Mouse (Mus musculus): Measurements from ENCODE around the gene Btbd17.

The Btbd17 gene

DNA sequence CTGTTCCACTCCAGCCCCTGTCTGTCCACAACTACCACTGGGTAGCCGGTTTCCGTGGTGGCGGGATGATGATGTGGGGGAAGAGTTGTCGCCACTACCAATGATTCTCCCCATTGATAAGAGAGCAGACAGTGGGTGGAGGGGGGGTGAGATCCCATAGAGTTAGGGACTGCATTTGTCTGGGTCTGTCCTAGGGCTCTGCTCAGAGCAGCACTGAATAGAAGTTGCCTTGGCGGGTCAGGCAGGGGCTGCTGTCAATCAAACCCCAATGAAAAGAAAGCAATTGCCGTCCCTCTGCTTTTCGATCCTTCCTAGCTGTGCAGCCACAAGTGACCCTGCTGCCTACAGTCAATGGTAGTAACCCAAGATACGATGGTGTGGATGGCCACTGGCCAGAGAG, 8.2 kb upstream of the Btbd17 start:
- no peak for DNase-seq (ENCODE audit: low spot score in 2 of 2)

- no peak for DNase-seq (ENCODE audit: low spot score in 2 of 2)
Measured at GRCm38 (mm10) chr11:114802540-114803267, 7.0 kb upstream of the Btbd17 start.

GRCm38 (mm10) chr11:114801906-114802305, 6.2 kb upstream of the Btbd17 start:
- no peak for DNase-seq (ENCODE audit: low spot score in 2 of 2)

DNA sequence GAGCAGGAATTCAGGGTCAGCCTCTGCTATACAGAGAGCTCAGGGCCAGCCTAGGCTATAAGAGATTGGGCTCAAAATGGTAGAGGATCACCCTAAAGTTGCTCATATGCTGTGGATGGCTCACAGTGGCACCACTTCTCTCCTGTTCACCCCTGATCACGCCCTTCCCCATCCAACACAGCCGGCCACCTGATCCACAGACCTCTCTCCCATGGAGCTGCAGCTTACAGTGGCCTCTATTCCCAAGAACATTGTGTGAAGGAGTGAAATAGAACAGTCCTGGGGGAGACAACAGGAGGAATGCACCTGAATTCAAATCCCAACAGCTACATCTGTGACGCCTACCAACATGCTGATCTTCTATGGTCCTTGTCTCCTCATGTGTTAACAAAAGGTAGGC, 2.9 kb upstream of the Btbd17 start, which contains the start of gene Gpr142:
Gene Gpr142, plus strand, starts transcription at position 301 of the 400 bp plus-strand sequence.
- no peak for DNase-seq (ENCODE audit: low spot score in 2 of 2)

GRCm38 (mm10) chr11:114797981-114798380, 2.2 kb upstream of the Btbd17 start:
- DNase-seq (ENCODE audit: low spot score in 2 of 2) = no peak

- no peak for DNase-seq (ENCODE audit: low spot score in 2 of 2)
Measured at GRCm38 (mm10) chr11:114797176-114797575, 1.4 kb upstream of the Btbd17 start.

DNA sequence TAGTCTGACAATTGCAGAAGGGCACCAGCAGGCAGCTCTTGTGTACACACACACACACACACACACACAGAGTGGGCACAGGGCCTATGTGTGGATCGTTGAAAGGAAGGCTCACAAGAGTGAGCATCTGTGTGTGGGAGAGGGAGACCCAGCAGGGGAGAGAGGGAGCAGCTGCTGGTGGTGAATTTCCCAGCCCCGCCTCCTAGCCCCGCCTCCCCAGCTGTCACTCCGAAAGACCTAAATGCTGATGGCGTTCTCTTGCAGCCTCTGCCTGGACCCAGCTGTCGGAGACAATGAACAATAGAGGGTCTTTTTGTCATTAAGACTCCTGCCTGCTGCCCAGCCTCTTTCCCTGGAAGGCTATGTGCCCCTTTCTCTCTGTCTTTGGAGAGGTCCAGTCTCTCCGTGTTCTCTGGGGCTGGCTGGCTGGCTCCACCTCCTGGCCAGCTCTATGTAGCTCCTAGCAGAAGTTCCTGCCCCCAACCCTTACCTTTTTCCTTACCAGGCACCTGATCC, 456 bp downstream of the Btbd17 start:
- DNase-seq (ENCODE audit: low spot score in 2 of 2) = peak in 1 of 2 experiments; percentile 31

DNA sequence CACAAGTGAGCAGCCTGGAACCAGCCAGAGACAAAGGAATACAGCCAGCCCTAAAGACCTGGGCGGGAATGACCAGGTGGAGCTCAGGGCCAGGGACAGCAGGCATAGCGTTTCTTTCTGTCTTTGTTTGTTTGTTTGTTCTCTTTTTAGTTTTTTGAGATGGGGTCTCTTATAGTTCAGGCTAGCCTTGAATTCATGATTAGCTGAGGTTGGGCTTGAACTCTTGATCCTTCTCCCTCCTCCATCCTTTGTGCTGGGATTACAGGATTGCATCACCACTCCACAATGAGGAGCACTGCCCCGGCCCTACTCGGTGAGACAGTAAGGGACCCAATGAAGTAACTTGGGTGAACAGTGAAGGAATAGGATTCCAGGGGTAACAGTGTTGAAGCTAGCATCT, 1.1 kb downstream of the Btbd17 start:
- DNase-seq (ENCODE audit: low spot score in 2 of 2) = no peak

GRCm38 (mm10) chr11:114793868-114794545, 1.7 kb downstream of the Btbd17 start:
- DNase-seq (ENCODE audit: low spot score in 2 of 2) = no peak

GRCm38 (mm10) chr11:114792931-114793494, 2.7 kb downstream of the Btbd17 start:
- DNase-seq (ENCODE audit: low spot score in 2 of 2) = no peak

GRCm38 (mm10) chr11:114791891-114792411, 3.8 kb downstream of the Btbd17 start:
- DNase-seq (ENCODE audit: low spot score in 2 of 2) = no peak

DNA sequence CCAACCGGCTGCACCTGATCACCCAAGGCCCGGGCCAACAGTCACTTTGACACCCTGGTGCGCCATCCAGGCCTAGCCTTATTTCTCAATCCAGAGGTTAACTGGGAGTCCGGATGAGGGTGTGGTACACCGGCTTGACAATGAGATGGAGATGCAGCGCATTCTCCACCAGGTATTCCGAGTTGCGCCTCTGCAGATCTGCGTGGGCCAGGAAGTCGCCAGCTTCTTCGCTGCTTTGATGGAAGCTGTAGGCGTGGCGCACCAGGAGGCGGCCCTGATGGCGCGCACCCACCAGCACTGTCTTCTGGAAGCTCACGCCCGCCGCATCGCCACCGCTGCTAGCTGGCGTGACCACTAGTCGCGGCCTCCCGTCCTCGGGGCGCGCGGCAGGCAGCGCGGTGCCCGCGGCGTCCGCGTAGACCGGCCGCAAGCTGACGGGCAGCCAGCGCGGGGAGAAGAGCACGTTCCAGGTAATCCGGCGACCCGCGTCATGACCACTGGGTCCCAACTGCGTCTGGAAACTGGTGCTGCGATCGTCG, 4.3 kb downstream of the Btbd17 start:
- DNase-seq (ENCODE audit: low spot score in 2 of 2) = no peak

DNA sequence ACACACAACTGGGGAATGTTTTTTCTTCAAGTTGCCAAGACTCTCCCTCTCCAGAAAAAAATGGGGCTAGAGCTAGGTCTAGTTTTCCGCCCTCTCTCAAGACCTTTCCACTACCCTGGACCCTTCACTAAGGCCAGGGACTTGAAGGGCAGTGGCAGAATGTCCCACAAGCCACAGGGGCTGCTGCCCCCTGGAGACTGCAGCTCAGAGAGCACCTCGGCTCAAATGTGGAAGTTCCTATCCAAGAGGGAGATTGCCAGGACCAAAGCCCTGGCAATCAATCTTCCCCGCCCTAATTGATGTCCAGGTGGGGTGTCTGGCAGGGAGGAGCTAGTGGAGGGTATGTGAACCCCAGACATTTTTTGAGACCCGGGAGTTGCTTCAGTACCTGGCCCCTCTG, 4.9 kb downstream of the Btbd17 start:
- no peak for DNase-seq (ENCODE audit: low spot score in 2 of 2)

DNA sequence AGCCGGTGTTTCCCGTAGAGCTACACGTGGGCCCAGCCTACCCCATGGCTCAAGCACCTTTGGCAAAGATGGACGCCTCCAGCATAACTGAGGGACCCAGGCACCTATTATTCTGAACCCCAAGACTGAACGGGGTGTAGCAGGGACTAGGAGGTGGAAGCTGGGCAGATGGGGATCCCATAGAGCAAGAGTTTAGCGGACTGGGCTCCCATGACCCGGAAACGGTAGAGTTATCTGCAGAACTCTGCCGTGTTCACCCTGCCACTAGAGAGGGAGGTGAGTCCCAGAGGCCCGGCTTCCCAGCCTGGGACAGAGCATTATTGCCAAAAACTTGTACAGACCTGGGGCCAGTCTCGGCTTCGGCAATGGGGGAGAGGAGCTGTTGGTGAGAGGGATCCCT, 5.6 kb downstream of the Btbd17 start:
- DNase-seq (ENCODE audit: low spot score in 2 of 2) = no peak

- no peak for DNase-seq (ENCODE audit: low spot score in 2 of 2)
Measured at GRCm38 (mm10) chr11:114789716-114790115, 6.0 kb downstream of the Btbd17 start.

- peak; percentile 64 to 72 for DNase-seq (ENCODE audit: low spot score in 2 of 2)
Measured at GRCm38 (mm10) chr11:114789061-114789714, 6.6 kb downstream of the Btbd17 start.

DNA sequence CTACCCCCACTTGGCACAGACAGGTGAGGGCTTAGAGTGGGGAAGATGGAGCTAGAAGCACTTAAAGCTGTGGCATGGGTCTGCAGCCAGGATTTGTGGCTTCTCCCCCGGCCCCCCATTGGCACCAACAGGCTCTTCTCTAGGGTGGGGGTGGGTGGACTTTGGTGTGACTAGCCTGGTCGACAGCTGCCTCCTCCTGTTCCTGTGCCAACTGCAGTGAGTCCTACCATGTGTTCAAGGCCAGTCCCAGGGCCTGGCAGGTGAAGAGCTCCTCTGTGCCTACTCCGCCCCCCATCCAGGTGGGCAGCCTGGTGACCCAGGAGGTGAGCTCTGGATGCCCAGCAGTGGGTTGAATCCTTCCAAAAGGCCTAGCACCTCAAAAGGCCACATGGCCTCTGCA, 8.1 kb downstream of the Btbd17 start:
- DNase-seq (ENCODE audit: low spot score in 2 of 2) = no peak

- no peak for DNase-seq (ENCODE audit: low spot score in 2 of 2)
Measured at GRCm38 (mm10) chr11:114786326-114786725, 9.4 kb downstream of the Btbd17 start.

DNA sequence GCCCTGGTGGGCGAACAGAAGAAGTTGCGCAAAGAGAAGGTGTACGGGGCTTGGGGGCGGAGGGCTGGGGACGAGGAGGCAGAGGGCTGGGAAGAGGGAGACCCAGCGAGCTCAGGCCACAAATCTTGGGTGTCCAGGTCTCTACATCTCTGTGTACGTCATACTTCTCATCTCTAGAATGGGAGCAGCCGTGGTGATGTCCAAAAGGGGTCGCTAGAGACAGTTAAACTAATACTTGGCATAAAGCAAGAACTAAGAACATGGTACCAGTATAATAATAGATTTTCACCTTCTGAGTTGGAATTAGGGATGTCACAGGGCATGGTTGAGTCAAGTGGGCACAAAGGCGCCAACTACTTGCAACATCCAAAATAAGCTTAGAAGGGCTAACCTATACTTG, 9.9 kb downstream of the Btbd17 start:
- no peak for DNase-seq (ENCODE audit: low spot score in 2 of 2)

DNA sequence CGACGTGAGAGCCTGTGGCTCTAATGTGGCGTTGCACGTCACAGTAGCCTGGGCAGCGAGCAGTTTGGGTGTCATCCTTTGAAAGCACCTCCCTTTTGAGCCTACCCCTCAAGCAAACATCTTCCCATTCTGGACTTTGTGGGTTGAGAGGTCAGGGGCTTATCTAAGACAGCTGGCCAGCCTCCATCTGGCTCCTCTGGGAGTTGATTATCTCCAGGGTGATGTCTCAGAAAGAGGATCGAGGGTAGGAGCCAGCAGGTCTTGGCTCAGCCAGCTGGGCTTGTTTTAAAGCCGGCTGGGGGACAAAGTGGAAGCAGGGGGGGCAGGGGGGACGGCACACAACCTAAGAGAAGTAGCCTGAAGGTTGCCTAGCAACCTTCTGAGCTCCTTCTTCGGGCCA, 15.7 kb downstream of the Btbd17 start:
- no peak for DNase-seq (ENCODE audit: low spot score in 2 of 2)

- DNase-seq (ENCODE audit: low spot score in 2 of 2) = no peak
Measured at GRCm38 (mm10) chr11:114771896-114772295, 23.8 kb downstream of the Btbd17 start.

- no peak for DNase-seq (ENCODE audit: low spot score in 2 of 2)
Measured at GRCm38 (mm10) chr11:114769911-114770310, 25.8 kb downstream of the Btbd17 start.

Measured in urinary bladder, postnatal 36 days (tissue).